14 mouse cellular contexts compared by ENCODE assay signal in genomic region chr5:72882412-72882765, GRCm38 (mm10). TPM values are rescaled to one million over a fixed set of nuclear protein-coding genes. Genes with fewer than 3 reads are reported as not detected.
DNase-seq lines count a peak whose midpoint lies in the region; ATAC-seq lines count a peak whose summit lies in the region.
"Had no signal": no experiment of that assay in that cellular context is flagged by ENCODE, and none has a peak within 500 bp of the region (broad histone marks: within the 10 kb centered on the region; RNA-seq: fewer than 3 reads in every experiment).

No protein-coding gene starts in this region.

- no peaks in the 10 kb centered on the region for H3K27me3 ChIP-seq in heart, embryonic 14.5 days (ENCODE audit: control insufficient read depth, insufficient read depth, low read length)
- H3K27me3 ChIP-seq in liver, embryonic 15.5 days: peaks cover 8% of the 10 kb centered on the region; the same call in 1 of the 2 replicates
- H3K27me3 ChIP-seq in midbrain, embryonic 15.5 days (replicated peaks): no peaks in the 10 kb centered on the region

- no peak overlapping the region for H3K9ac ChIP-seq in heart, embryonic 14.5 days (ENCODE audit: low read length)
- H3K9ac ChIP-seq in liver, embryonic 15.5 days: no peak overlapping the region
- no peak overlapping the region for H3K9ac ChIP-seq in midbrain, embryonic 15.5 days
- H3K9ac ChIP-seq: neural tube, embryonic 13.5 days had no signal

- peaks cover 7 to 24% of the 10 kb centered on the region in 2 experiments for H3K4me1 ChIP-seq in heart, embryonic 14.5 days (ENCODE audit: control insufficient read depth in 2 of 2, insufficient read depth in 2 of 2, low read length in 2 of 2)
- H3K4me1 ChIP-seq in liver, embryonic 15.5 days (replicated peaks): no peaks in the 10 kb centered on the region
- no peaks in the 10 kb centered on the region for H3K4me1 ChIP-seq in midbrain, embryonic 15.5 days

- WGBS in heart, embryonic 14.5 days: 21% methylated on average over 2 of the region's 2 CpGs
- 20% methylated on average over 2 of the region's 2 CpGs for WGBS in liver, embryonic 15.5 days (ENCODE audit: insufficient replicate concordance)
- WGBS in midbrain, embryonic 15.5 days: 76% methylated on average over 2 of the region's 2 CpGs

- H3K4me3 ChIP-seq in heart, embryonic 14.5 days (ENCODE audit: control insufficient read depth in 1 of 2, insufficient read depth in 1 of 2, low read depth in 1 of 2, low read length in 2 of 2): no peak overlapping the region
- H3K4me3 ChIP-seq in liver, embryonic 15.5 days (replicated peaks): no peak overlapping the region
- no peak overlapping the region for H3K4me3 ChIP-seq in midbrain, embryonic 15.5 days
- H3K4me3 ChIP-seq: neural tube, embryonic 13.5 days had no signal

- peak; percentile 28 to 35 for DNase-seq in frontal cortex, adult 2 months (ENCODE audit: extremely low spot score in 1 of 2, low spot score in 1 of 2)
- no peak for DNase-seq in frontal cortex, postnatal 25 days (ENCODE audit: low spot score in 2 of 2)
- DNase-seq in adipocyte (ENCODE audit: low spot score): peak; percentile 39
- no peak for DNase-seq in left cerebral cortex, adult 18-20 months (ENCODE audit: low spot score in 2 of 2)
- DNase-seq in left cerebral cortex, postnatal 4 days: no peak
- DNase-seq: cerebellum, adult 18-20 months; kidney, postnatal 36 days; lung, adult 18-20 months; retina, postnatal 1 day had no signal

- H3K27ac ChIP-seq in heart, embryonic 14.5 days (replicated peaks in 1 of 2; ENCODE audit: control insufficient read depth in 1 of 2, insufficient read depth in 1 of 2, low read depth in 2 of 2, low read length in 2 of 2): peak overlapping the region; percentile 91 to 92
- H3K27ac ChIP-seq in liver, embryonic 15.5 days (replicated peaks): no peak overlapping the region
- H3K27ac ChIP-seq in midbrain, embryonic 15.5 days: no peak overlapping the region
- H3K27ac ChIP-seq: neural tube, embryonic 13.5 days had no signal

- H3K36me3 ChIP-seq in heart, embryonic 14.5 days (ENCODE audit: control insufficient read depth, insufficient read depth, low read length): no peaks in the 10 kb centered on the region
- no peaks in the 10 kb centered on the region for H3K36me3 ChIP-seq in liver, embryonic 15.5 days (replicated peaks)
- H3K36me3 ChIP-seq in midbrain, embryonic 15.5 days (replicated peaks): no peaks in the 10 kb centered on the region
- H3K36me3 ChIP-seq: neural tube, embryonic 13.5 days had no signal

- peak overlapping the region; percentile 43 for H3K4me2 ChIP-seq in heart, embryonic 14.5 days (ENCODE audit: low read length)
- no peak overlapping the region for H3K4me2 ChIP-seq in liver, embryonic 15.5 days
- no peak overlapping the region for H3K4me2 ChIP-seq in midbrain, embryonic 15.5 days
- H3K4me2 ChIP-seq: neural tube, embryonic 13.5 days had no signal

- intact Hi-C loops in left cerebral cortex, postnatal 4 days (cut with DNase I): no loop called here

- peak; percentile 89 for ATAC-seq in heart, embryonic 14.5 days (ENCODE audit: insufficient number of reproducible peaks, insufficient read depth, low FRiP score, low read depth)
- peak; percentile 42; the same call in 1 of the 2 replicates for ATAC-seq in liver, embryonic 15.5 days (ENCODE audit: insufficient read depth)
- ATAC-seq in midbrain, embryonic 15.5 days (replicated peaks): no peak
- ATAC-seq: midbrain, embryonic 16.5 days had no signal

- no peaks in the 10 kb centered on the region for H3K9me3 ChIP-seq in heart, embryonic 14.5 days (ENCODE audit: control insufficient read depth, low read length)
- H3K9me3 ChIP-seq in liver, embryonic 15.5 days (replicated peaks): no peaks in the 10 kb centered on the region
- no peaks in the 10 kb centered on the region for H3K9me3 ChIP-seq in midbrain, embryonic 15.5 days
- H3K9me3 ChIP-seq: neural tube, embryonic 13.5 days had no signal

RNA-seq across cellular contexts. Expression of gene Tec, which starts 14.1 kb away (rescaled TPM):
- 2.6 and 3.2 TPM in 2 replicates for polyA plus RNA-seq in frontal cortex, adult 2 months (2012; rRNA removed)
- 17.7 and 18.7 TPM in 2 replicates for polyA plus RNA-seq in heart, embryonic 14.5 days (2014; fragmentation: Nextera tagmentation; extraction: Ambion mirVana)
- 3.5 and 5.3 TPM in 2 replicates for polyA plus RNA-seq in liver, embryonic 15.5 days (2015; fragmentation: Nextera tagmentation; extraction: Ambion mirVana)
- 5.8 and 6.4 TPM in 2 replicates for polyA plus RNA-seq in midbrain, embryonic 15.5 days (2015; fragmentation: Nextera tagmentation; extraction: Ambion mirVana)
- 1 to 10 TPM; 2.4 to 3.0 TPM for total RNA-seq in left cerebral cortex, adult 18-20 months (2021)
- total RNA-seq in left cerebral cortex, postnatal 4 days (2021): 10 to 100 TPM; 13.6 to 16.1 TPM

RNA-seq across cellular contexts. Expression of gene Slain2, which starts 31.7 kb away (rescaled TPM):
- polyA plus RNA-seq in frontal cortex, adult 2 months (2012; rRNA removed): 14.3 and 15.4 TPM in 2 replicates
- polyA plus RNA-seq in heart, embryonic 14.5 days (2014; fragmentation: Nextera tagmentation; extraction: Ambion mirVana): 35.6 and 36.5 TPM in 2 replicates
- 4.1 TPM in 2 replicates for polyA plus RNA-seq in liver, embryonic 15.5 days (2015; fragmentation: Nextera tagmentation; extraction: Ambion mirVana)
- polyA plus RNA-seq in midbrain, embryonic 15.5 days (2015; fragmentation: Nextera tagmentation; extraction: Ambion mirVana): 16.8 and 18.1 TPM in 2 replicates
- total RNA-seq in left cerebral cortex, adult 18-20 months (2021): 10 to 100 TPM; 21.9 to 25.3 TPM
- total RNA-seq in left cerebral cortex, postnatal 4 days (2021): 10 to 100 TPM; 57.1 to 66.7 TPM

Comparison
In these comparisons a context has a peak if more than half of its experiments do, and no peak if none do; other contexts are left out.
1. DNase-seq: peak in frontal cortex, adult 2 months (2 of 2) and adipocyte (single experiment); none in frontal cortex, postnatal 25 days (0 of 2), left cerebral cortex, adult 18-20 months (0 of 2) and left cerebral cortex, postnatal 4 days (single experiment).
2. H3K27ac ChIP-seq: peak in heart, embryonic 14.5 days (2 of 2); none in liver, embryonic 15.5 days (single experiment) and midbrain, embryonic 15.5 days (single experiment).